Mouse (Mus musculus): ENCODE data around the gene Kcnj16. TPM values are rescaled to one million over a fixed set of nuclear protein-coding genes. Genes with fewer than 3 reads are reported as not detected.

The Kcnj16 gene
- not detected in 2 replicates for total RNA-seq (2015; ENCODE audit: low replicate concordance)
- total RNA-seq (2017; ENCODE audit: low replicate concordance): 0.51 TPM in 1 of 2 replicates, not detected in the other

DNA sequence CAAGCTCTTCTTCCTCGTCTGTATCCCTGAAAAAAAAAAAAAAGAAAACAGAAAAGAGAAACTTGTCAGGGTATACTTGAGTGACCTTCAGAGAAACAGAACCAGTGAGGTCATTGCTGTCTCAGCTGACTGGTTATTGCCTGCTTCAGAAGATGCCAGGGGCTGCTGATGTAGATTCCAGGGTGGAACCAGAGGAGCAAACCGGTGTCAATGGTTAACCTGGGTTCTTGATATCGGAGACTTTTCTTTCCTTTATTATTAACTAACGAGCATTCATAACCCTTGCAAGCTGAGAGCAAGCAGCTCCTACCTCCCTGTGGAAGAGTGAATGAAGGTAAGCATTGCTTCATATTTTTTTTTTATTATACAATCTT lies at the start of gene Kcnj16:
Gene Kcnj16, plus strand, starts transcription at position 272 of the 374 bp plus-strand sequence.
- no peak for ATAC-seq (replicated peaks; ENCODE audit: low FRiP score, poor library complexity, severe bottlenecking)

DNA sequence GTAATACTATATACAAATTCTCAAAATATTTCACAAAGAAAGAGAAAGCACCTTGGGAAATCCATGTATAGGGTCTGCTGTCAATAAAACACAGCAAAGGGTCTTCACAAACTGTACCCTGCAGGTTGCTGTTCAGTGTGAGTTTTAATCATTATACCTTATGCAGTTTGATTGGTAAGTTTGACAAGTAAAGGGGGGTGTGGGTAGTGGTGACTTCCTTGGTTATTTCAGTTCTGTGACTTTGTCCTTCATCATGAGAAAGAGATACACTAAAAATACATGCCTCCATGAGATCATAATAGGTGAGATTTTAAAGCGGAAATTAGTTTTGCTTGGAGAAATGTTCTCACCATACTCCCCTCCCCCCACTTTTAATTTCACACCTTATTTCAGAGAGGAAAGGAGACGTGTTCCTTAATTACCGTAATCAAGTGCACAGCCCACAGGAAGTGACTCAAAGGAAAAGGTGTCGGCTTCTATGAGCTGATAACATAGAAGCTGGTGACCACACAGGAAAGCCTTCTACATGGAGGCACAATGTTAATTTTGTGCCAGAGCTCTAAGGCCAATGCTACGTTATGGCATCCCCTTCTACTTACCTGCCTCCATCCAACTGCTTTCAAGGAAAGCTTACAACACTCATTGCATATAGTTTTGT lies 48.9 kb upstream of the Kcnj16 start:
- ATAC-seq (replicated peaks; ENCODE audit: low FRiP score, poor library complexity, severe bottlenecking): no peak

DNA sequence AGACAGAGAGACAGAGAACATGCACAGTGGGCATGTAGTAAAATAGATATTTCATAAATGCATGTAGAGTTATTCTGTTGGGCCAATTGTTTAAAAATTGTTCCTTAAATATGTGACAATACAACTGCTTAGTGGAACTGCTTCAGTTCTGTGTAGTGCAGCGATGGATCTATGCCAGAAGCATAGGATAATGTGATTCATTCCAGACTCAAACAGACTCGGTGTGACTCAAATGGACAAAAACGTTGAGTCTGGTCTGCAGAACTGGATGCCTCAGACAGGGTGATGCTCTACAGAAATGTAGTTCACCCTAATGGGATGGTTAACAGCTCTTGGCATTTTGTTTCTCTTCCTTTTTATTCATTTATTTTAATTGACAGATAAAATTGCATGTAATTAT lies 32.1 kb upstream of the Kcnj16 start:
- ATAC-seq (replicated peaks; ENCODE audit: low FRiP score, poor library complexity, severe bottlenecking): no peak

DNA sequence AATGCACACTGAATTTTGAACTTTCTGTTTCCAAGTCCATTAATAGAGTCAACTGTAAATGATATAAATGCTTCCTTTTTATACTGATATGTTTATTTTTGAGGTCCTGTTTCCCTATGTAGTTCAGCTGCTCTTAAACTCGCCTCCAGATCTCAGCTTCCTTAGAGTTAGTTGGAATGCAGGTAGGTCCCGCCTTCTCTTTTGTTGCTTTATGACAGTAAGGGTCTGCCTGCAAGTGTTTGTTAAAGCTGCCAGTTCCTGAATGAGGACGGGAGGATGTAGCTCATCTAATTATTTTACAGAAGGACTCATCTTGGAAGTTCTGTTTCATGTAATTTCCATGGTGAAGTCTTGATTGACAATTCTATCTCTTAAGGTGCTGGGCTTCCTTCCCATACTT lies 25.6 kb upstream of the Kcnj16 start:
- ATAC-seq (replicated peaks; ENCODE audit: low FRiP score, poor library complexity, severe bottlenecking): no peak

DNA sequence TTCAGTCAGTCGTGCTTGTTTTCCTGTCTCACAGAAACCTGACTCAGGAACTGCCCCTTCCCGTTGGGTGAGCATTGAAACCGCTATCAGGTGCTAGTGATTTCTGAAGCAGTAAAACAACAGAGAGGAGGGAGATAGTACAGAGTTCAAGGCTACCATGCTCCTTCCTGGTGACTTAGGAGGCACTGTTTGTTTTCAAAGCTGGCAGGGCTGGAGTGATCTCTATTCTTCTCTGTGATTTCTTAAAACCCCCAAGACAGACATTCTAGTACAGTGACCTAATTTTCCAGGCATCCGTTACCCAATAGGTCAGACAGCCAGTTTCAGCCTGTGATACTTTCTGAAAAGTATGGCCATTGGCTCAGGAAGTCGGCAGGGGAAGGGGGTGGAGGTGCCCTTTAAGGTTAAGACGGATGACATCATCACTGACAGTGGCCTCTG lies 25.1 kb upstream of the Kcnj16 start:
- no peak for ATAC-seq (replicated peaks; ENCODE audit: low FRiP score, poor library complexity, severe bottlenecking)

DNA sequence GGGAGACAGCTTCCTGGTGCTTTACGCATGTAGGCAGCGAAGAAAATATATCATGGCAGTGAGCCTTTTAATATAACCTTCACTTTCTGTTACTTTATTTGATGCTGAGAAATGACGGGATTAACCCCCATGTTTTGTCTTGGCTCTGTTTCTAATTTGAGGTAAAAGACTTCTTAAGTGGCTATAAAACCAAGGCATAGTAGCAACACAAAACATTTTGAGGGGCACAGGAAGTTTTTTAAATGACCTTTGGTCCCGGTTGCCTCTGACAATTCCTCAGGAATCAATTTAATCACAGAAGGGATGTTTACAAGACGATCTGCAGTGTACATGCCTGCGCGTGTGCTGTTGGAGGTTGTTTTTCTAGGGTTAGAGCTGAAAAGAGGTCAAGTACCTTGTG lies 11.2 kb upstream of the Kcnj16 start:
- no peak for ATAC-seq (replicated peaks; ENCODE audit: low FRiP score, poor library complexity, severe bottlenecking)

DNA sequence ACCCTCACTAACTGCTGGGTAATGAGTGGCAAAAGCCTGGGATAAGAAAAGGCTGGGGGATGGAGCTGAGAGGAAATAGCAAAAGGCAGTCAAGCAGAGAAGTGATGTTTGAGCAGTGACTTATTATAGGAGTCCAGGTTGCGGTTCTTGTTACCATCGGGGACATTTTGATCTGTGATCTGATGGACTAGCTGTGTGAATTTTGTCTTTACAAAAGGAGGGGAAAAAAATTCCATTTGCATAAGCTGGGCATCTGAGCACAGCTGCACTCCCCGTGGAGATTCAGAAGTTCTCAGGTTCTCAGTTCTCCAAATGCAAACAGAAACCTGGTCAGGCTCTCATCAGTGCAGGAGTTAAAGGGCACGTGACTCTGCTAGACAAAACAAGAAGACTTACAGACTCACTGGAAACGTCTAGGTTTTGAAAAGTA lies 6.2 kb upstream of the Kcnj16 start:
- ATAC-seq (replicated peaks; ENCODE audit: low FRiP score, poor library complexity, severe bottlenecking): no peak

DNA sequence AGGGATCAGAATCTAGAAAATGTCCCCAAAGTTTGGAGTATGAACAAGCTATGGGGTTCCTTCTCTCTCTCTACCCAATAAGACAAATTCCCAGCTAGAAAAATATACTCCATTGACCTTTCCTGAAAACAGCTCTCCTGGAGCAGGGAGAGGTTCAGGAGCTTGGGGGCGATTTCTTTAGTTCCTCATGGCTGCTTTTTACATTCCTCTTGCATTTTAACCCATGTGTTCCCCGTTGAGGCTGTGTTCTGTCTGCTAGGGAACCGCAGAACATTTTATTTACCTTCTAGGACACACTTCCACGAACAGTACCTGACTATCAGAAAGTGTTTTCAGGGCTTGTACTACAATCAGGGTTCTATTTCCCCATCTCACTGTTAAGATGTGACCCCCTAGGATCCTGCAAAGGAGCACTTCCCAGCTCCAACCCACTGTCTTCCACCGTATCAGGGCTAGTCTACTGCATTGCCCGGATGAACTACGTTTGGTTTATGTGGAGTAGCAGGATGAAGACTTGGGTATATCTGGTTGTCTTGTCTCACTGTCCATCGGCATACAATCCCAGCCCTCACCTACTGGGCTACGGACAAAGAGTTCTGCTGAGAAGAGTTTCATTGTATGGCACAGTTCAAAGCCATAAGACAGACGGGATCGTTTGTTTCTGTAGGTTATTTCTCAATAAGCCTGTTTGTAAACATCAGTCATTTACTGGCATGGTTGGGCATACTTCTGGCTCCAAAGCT lies 643 bp upstream of the Kcnj16 start:
- no peak for ATAC-seq (replicated peaks; ENCODE audit: low FRiP score, poor library complexity, severe bottlenecking)

DNA sequence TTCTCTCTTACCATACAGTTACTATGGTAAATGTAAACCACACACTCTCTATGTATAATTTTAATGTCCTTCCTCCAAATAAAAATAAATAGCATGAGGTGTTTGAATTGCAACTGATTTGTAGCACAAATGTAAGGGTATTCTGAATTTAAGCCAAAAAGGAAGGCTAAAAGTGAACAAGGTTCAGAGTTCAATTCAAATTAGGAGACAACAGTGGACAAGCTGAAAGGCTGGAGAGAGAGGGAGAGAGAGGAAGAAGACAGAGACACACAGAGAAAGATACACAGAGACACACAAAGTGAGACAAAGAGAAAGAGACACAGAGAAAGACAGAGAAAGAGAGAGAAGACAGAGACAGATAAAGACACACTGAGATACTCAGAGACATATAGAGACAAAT lies 1.1 kb downstream of the Kcnj16 start:
- no peak for ATAC-seq (replicated peaks; ENCODE audit: low FRiP score, poor library complexity, severe bottlenecking)

DNA sequence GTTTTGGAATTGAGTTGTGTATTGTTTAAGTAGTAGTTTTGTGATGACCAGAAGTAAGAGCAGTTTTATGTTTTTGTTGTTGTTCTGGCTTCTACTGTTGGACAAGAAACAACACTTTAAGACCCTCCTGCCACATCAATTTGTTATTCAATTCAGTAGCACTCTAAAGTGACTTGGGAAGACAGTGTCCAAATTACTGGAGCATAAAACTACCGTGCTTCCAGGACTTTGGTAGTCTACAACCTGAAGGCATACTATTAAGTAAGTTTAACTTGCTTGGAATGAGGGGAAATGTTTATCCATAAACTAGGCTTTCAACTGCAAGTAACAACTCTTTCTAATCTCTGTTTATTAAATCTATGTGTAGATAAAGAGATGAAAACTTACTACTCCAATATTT lies 17.7 kb downstream of the Kcnj16 start:
- ATAC-seq (replicated peaks; ENCODE audit: low FRiP score, poor library complexity, severe bottlenecking): no peak

DNA sequence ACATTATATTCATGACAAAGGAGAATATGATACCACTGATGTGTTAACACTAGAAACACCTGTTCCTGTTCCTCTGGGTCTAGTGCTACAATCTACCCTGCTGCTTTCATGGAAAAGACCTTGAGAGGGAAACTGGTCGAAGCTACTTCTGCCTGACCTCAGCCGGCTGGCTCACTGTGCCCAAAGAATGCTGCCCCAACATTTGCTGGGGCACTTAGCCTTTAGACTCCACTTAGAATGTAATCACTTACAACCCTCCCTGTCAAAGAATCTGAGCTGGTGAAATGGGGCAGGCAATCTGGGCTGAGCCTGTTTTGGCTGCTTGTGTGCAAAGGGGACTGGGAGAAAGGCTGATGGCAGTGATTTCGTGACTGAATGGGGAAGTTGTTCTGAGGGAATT lies 18.1 kb downstream of the Kcnj16 start:
- no peak for ATAC-seq (replicated peaks; ENCODE audit: low FRiP score, poor library complexity, severe bottlenecking)

DNA sequence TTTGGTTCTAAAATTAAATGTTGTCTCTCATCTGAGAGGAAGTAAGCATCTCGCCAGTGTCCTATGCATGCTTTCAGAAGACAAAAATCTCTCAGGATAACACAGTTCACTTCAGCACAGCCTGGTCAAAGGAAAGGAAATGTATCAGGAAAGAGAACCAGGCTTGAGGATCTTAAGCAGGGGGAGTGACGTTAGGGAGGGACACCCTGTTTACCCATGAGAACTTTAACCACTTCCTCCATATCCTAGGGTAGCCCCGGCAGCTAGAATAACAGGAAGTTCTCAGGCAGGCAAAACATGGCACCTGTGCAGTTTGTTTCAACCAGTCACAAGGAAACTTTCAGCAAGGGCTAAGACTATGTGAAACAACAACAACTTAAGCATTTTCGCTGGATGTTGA lies 25.8 kb downstream of the Kcnj16 start:
- ATAC-seq (replicated peaks; ENCODE audit: low FRiP score, poor library complexity, severe bottlenecking): no peak

DNA sequence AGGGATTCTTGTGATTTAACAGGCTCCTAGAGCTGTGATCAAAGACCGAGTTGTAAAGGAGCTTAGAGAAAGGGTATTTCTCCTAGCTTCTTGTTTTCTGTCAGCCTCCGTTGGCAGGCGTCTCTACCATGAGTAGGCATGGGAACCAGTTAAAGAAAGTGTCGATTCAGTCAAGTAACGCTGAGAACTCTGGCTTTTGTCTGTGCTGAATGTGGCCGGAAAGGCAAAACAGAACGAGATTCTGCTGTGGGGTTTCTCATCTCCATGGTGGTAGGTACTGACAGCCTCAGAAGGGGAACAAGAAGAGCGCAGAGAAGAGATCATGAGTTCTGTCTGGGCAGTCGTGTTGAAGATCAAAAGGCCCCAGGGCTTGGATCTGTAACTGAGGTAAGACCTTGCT lies 29.4 kb downstream of the Kcnj16 start:
- no peak for ATAC-seq (replicated peaks; ENCODE audit: low FRiP score, poor library complexity, severe bottlenecking)

DNA sequence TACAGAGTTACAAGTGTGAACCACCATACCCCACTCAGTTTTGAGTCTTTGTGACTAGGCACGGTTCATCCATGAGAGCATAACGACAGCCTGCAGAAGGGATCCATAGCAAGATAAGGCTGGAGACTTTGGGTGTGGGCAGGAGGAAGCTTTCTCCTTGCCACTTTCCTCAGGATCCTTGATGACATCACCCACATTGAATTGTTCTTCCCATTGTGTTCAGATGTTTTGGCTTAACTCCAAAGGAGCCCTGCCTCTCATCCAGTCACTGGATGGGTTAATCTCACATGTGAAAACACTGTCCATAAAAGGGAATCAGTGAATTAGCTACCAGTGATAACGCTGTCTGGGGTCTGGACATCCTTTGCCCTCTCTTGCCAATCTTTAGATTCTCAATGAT lies 37.3 kb downstream of the Kcnj16 start:
- no peak for ATAC-seq (replicated peaks; ENCODE audit: low FRiP score, poor library complexity, severe bottlenecking)

DNA sequence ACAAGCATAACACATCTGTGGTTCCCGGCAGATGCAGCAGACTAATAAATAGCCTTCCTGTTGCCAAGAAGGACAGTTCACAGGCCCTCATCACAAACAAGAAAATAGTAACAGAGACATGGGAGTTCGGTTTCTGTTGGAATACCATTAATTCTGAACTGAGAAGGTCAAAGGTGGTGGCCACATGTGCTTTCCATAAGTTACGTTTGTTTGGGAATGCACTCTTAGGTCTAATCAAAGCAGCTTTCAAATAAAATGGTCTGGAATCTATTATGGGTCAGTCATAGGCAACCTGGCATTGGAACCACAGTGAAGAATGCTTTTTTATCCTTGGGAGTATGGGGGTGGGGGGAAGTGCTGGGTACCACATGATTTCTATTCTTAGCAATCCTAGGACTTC lies 41.6 kb downstream of the Kcnj16 start:
- ATAC-seq (replicated peaks; ENCODE audit: low FRiP score, poor library complexity, severe bottlenecking): no peak

DNA sequence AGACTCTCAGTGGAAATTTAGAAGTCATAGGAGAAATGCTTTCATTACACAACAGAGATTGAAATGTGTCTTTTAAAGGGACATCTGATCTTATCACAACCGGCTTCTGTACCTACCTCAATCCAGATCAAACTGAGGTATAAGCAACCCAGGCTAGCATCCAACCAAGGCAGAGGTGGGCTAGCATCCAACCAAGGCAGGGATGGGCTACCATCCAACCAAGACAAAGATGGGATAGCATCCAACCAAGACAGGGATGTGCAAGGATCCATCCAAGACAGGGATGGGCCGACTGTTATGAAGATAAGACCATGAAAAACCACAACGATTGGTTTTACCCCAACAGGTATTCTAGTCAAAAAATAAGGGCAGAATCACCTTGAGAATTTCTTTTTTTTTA lies 48.4 kb downstream of the Kcnj16 start:
- ATAC-seq (replicated peaks; ENCODE audit: low FRiP score, poor library complexity, severe bottlenecking): no peak

DNA sequence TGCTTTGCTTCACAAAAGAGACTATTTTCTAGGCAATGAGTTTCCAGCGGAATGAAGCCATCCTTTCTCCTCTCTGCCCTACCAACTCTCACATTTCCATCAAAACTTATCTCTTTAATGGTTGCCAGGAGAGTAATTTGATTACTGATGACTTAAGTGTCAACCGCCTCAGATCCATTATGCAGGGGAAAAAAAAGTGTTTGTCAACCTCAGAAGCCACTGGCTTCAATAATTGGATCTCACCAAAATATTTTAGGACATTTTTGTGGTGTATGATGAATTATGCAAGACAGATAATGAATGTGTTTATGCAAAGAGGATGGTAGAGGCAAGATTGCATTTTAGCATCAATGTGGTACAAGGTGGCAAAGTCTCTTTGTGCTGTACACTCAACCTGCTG lies 52.4 kb downstream of the Kcnj16 start:
- ATAC-seq (replicated peaks; ENCODE audit: low FRiP score, poor library complexity, severe bottlenecking): no peak

DNA sequence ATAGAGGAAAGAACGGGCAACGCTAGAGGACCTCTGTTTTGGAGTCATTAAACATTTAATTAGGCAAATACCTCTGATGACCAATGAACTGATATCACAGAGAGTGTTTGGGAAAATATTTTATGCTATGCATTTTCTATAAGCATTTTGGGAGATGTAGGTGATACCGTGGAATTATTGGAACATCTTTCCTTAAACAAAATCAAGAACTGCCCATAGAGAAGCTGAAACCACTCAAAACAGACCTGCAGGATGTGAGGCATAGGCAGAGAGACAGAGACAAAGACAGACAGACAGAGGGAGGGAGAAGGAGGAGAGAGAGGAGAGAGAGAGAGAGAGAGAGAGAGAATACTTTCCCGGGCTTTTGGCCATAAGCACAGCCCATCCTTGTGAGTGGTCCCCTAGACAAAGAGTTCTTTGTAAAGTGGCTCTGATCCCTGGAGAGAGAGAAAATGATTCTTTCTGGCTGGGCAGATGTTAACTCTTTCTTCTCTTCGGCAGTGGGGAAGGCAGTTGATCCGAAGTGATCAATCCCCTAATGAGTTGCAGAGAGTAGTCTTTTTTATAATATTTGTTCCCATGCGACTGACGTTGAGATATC lies 54.9 kb downstream of the Kcnj16 start:
- ATAC-seq (replicated peaks; ENCODE audit: low FRiP score, poor library complexity, severe bottlenecking): no peak

DNA sequence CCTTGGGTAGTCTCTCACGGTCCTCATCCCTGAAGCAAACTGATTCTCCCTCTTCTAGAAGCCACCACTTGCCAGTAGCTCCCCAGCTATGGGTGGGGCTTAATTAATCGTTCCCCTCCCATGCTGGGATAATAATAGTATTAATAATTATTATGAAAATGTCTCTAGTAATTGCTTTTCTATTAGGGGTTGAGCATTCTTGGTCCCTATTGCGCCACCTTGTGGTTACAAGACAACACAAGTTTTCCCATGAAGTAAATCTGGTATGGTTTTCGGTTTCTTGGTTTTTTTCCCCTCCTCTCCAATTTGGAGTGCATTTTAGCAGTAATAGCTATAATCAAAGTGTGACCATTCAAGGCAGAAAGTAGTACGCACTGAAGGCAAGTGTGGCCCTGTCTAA lies 74.3 kb downstream of the Kcnj16 start:
- no peak for ATAC-seq (replicated peaks; ENCODE audit: low FRiP score, poor library complexity, severe bottlenecking)

DNA sequence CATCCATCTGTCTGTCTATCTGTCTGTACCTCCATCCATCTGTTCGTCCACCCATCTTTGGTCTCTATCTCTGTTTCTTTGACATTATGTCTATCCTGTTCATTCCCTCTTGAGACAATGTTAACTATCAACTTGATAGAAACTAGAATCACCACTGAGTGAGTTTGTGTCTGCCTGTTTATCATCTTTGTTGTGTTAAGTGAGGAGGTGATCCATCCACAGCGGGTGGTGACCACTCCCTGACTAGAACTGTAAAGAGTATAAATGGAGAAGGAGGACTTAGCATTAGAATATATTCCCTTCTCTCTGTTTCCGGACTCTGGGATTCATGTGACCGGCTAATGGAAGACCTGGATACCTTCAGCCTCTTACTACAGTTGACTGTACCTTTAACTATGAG lies 75.5 kb downstream of the Kcnj16 start:
- no peak for ATAC-seq (replicated peaks; ENCODE audit: low FRiP score, poor library complexity, severe bottlenecking)

DNA sequence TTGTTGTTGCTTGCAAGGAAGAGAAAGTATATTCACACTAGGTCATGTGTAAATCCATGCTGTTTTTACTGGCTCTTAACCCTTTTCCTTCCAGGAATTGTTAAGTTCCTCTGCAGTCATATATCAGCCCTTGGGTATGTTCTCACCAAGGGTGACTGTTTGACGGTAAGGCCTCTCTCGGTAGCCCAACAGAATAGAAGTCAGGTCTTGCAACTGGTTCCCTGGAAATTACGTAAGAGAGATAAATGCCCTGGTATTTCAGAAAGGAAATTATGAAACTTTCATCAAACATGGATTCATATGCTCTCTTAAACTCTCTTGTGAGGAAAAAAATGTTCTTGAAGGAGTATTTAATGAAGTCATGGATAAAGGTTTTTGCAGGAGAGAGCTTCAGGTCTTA lies 86.4 kb downstream of the Kcnj16 start:
- ATAC-seq (replicated peaks; ENCODE audit: low FRiP score, poor library complexity, severe bottlenecking): no peak

All from erythroid progenitor cell, adult 5-6 weeks (primary cell).